Mouse (Mus musculus) CH12F3 (cell line): ENCODE data around the gene Desi2.
"Not testable (repeated sequence)": the region's sequence is repeated elsewhere in the genome, so short reads cannot be mapped to it uniquely, and the experiment has no call there.

Source experiments
- in situ Hi-C: fragments of 300-500 bp; cut with MboI; formaldehyde crosslinking; loops from 2 replicates; pipeline ENCODE4 v1.14.3; 2020; ENCODE audit warnings: low sequenced_read_pairs

Gene Desi2

GRCm38 (mm10) chr1:178187216-178187791, at the start of gene Desi2:
TSS of gene Desi2 (plus strand) at chr1:178187417.
- in situ Hi-C loops: not testable (repeated sequence)

DNA sequence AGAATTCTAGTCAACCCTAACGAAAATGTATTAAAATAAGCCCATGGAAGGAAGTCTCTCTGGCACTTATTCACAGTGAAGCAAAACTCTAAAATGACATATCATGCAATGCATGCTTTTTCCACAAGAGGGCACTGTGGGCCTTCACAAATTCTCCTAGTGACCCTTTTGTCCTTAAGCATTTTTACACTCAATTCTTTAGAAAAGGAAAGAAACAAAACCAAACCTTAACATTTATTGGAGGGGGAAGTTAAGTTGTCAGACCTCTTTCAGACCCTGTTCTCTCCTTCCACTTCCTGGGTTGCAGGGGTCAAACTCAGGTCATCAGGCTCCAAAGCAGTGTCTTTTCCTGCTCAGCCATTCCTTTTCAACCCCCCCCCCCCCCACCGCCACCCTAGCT, 40.7 kb upstream of the Desi2 start:
- in situ Hi-C loops: loop anchor here (25.0 kb wide), 1 partner anchor 166 kb away; the partner anchor contains the start of gene Cox20

GRCm38 (mm10) chr1:178146915-178147314, 40.3 kb upstream of the Desi2 start:
- in situ Hi-C loops: loop anchor here (25.0 kb wide), 1 partner anchor 165 kb away; the partner anchor contains the start of gene Cox20

GRCm38 (mm10) chr1:178182251-178182650, 5.0 kb upstream of the Desi2 start:
- in situ Hi-C loops: no loop called here

DNA sequence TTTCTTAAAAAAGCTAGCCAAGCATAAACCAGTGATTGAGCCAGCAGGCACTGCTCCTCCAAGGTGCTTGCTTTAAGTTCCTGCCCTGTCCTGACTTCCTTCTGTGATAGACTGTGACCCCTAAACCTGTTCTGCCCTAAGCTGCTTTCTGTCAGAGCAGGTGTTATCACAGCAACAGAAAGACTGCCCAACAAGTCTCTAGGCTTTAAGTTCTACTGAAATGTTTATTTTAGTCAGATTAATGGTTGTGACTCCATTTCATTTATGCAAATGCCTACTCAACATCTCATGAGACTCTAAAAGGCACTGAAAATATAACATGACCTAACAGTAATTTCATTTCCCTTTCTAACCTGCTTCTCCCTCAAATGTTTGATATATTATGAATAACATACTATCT, 1.6 kb upstream of the Desi2 start:
- in situ Hi-C loops: no loop called here

- in situ Hi-C loops: not testable (repeated sequence)
These were observed 593 bp downstream of the Desi2 start for GRCm38 (mm10) chr1:178187810-178188209.

DNA sequence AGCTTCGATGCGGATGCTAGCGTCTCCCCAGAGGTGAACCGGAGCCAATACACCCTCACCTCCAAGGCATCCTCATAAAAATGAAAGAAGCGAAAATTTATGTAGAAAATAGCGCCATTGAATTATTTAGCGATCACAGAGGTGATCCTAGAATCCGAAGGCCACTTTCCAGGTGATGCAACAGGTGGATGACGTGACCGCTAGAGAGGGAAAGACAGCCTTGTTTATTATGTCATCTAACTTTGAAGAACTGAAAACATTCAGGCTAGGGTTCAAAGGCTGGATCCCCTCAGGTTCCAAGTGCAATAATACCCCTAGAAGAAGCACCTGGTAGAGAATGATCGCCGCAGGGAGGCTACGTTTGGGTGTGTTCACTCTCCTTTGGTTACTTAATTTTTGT, 1.2 kb downstream of the Desi2 start:
- in situ Hi-C loops: no loop called here

DNA sequence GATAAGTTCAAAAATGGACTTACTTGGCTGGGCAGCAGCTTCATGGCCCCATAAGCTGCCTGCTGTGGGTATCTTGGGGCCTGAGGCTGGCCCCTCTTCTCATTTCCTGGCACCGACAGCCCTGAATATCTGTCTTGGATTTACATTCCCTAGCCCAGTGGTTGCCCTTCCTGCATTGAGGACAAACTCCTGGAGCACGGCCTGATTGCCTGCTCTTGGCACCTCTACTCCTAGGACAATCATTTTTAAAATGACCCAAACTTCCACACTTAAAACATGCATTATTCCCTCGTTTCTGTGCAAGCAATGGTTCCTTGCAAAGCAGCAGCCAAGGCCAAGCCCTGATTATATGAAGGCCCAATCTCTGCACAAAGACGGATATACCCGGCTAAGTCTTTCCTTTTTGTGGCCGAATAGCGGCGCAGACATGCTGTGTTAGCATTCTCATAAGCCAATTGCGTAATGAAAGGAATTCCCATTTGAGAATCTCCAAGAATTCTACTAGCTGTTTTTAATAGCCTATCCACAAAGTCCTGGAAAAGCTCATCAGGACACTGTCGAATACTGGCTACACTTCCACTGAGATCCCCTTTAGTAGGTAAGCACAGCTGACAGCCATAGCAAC, 18.6 kb downstream of the Desi2 start:
- in situ Hi-C loops: no loop called here

DNA sequence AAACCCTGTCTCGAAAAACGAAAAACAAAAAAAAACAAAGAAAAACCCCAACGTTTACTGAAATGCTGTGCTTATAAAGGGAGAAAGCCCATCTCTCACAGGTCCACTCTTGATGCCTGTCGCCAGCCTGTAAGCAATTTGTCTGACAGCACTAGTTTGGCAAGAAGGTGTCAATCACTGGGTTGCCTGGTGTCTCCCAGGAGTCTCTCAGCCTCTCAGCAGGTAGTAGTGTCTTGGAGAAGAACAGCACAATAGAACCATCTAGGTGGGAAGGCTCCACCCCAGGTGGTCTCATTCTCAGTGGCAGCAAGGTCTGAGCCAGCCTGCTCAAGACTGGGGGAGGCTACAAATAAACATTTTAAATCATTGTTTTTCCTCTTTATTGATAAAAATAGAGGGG, 20.6 kb downstream of the Desi2 start:
- in situ Hi-C loops: not testable (repeated sequence)

DNA sequence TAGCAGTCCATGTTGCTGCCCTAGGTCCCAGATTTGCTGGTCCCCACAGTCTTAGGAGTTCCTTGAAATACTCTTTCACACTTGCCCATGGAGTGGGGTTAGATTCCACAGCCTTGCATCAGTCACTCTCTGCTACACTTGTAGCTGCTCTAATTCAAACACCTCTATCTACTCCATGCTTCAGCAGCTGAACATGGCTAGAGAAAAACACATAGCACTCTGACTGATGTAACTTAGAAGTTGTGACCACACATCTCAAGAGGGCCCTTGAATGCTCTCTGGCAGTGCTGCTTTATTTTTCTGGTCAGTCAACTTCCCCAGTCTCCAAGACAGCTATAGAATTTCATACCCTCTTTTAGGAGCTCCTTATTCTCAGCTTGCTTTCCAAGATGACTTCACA, 22.7 kb downstream of the Desi2 start:
- in situ Hi-C loops: no loop called here

DNA sequence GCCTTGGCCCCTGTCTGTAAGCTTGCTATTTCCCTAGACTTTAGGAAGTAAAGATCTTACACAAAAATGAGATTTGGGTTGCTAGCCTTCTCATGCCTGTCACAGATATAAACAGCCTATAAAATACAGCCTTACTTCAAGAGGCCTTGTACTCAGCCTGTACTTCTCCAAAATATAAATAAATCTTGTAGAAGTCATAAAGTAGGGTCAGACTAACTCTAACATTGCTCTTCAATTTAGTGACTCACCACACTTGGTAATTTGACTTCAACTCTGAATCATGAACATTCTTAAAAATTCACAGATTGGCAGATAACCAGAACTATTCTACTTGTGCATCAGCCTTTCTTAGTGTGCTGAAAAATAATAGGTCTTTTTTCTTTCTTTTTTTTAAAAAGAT, 29.9 kb downstream of the Desi2 start:
- in situ Hi-C loops: no loop called here

GRCm38 (mm10) chr1:178218305-178218704, 31.1 kb downstream of the Desi2 start:
- in situ Hi-C loops: no loop called here

DNA sequence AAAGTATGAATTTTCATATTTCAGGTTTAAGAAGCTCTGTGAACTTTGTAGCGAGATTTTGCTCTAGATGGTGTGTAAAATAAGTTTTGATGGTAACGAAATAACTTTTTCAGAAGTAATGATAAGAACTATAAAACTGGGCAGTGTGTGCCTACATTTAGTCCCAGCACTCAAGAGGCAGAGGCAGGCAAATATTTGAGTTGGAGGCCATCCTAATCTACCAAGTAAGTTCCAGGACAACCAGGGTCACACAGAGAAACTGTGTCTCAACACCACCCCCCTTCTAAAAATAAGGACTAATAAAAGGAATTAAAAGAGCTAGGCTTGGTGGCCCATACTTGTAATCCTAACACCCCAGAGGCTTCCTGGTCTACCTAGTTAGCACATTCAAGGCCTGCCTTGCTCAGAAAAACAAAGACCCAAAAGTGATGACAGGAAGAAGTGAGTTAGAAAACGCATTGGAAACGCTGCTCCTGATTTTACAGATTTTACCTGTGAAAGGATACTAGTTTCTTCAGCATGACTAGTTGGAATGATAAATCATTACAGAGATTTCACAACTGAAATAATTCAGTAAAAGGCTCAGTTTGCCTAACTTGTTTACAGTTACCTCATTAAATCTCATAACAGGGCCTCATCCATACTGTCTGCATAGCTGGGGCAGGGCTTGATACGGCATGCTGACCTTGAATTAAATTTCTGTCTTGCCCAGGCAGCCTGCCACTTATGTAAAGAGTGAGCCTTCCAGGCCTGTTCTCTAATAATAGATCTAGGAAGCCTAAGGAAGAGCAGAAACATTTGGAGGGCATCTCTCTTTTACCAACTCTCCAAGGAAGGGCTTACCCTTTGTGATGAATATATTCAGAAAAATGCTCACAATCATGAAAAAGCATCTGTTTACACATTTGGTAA, 32.2 kb downstream of the Desi2 start:
- in situ Hi-C loops: no loop called here

DNA sequence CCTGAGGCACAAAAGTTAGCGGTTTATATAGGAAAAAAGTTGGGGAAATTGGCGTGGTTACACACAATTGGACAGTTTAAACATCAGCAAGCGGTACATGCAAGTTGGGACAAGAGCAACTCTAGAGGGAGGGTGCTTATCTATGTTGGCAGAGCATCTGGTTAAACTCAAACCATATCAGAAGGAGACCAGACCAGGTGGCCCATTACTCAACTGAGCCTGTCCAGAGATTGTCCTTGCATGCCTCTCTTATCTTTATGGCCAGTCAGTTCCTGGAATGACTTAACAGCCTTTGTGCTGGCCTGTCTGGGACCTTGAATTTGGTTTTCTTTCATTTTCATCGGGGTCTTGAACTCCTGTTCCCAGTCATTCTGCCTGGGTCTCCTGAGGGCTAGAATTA, 41.7 kb downstream of the Desi2 start:
- in situ Hi-C loops: not testable (repeated sequence)

GRCm38 (mm10) chr1:178234109-178234508, 46.9 kb downstream of the Desi2 start:
- in situ Hi-C loops: no loop called here

GRCm38 (mm10) chr1:178235919-178236466, 48.8 kb downstream of the Desi2 start:
- in situ Hi-C loops: no loop called here

DNA sequence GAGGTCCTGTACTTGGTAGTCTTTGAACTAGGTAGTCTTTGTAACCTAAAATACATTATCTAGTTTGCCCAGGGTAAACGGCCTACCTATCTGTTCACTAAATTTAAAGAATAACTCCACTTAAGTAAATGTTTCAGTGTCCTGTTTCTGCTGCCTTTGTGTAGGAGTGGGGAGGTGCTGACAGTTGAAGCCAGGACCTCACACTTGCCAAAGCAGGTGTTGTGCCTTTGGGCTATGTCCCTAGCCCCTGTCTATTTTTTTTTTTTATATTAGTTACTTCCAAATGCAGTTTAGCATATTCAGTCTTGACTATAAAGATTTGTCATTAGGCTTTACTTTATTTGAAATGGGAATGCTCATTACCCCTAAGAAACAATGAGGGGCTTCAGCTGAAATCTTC, 51.5 kb downstream of the Desi2 start:
- in situ Hi-C loops: no loop called here

DNA sequence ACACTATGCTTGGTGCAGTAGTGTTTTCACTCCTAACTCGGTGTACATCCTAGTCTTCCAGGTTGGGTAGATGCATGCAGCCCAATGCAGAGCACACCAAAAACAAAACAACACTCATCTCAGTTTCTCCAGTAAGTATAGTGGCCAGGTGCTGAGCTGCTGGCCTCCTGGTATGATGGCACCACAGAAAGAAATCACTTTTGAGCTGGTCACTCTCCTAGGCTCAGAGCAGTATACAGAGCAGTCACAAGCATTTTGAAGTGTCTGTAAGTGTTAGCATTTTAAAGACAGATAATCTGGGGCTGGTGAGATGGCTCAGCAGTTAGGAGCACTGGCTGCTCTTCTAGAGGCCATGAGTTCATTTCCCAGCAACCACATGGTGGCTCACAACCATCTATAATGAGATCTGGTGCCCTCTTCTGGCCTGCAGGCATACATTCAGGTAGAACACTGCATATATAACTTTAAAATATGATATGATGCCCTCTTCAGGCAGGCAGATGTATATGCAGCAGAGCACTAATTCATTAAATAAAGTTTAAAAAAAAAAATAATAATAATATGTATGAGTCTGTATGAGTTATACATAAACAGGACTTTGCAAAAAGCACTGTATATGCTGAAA, 54.8 kb downstream of the Desi2 start:
- in situ Hi-C loops: no loop called here

GRCm38 (mm10) chr1:178248107-178248820, 61.0 kb downstream of the Desi2 start:
- in situ Hi-C loops: no loop called here

DNA sequence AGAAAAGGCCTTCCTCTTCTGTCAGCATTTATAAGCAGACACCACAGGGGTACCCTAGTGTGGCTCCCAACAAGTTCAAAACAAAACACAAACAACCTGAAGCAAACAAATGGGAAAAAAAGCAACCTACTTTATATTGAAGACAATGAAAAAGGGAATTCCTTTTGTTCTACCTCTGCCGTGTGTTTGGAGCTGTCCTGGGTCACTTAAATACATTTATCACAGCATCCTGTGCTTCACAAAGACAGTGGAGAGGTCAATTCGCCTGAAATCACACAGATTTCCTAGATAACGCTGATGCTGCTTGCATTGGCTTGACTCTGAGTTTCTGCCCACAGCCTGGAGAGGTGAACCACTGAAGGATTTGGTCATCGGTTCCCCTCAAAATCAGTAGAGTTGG, 67.4 kb downstream of the Desi2 start:
- in situ Hi-C loops: no loop called here
